Mouse (Mus musculus) heart, postnatal 25 days (tissue): ENCODE measurements around the gene Tor1b. TPM values are rescaled to one million over a fixed set of nuclear protein-coding genes. Genes with fewer than 3 reads are reported as not detected.

Experiments
- DNase-seq: peaks from one replicate; pipeline ENCODE4 v3.0.0; 2022; ENCODE audit warnings: low spot score
- intact Hi-C: fragments of 180-260 bp; cut with DNase I; formaldehyde crosslinking; loops from one replicate; pipeline ENCODE4 v1.15.1; 2025
- total RNA-seq, 2 experiments: library from RNA; stranded (reverse); gene quantifications; 2 replicates each; pipeline ENCODE4 v1.2.3; 2021

The Tor1b gene
- total RNA-seq, 2 experiments from 2014 or later = 22.8 to 25.6 TPM

DNA sequence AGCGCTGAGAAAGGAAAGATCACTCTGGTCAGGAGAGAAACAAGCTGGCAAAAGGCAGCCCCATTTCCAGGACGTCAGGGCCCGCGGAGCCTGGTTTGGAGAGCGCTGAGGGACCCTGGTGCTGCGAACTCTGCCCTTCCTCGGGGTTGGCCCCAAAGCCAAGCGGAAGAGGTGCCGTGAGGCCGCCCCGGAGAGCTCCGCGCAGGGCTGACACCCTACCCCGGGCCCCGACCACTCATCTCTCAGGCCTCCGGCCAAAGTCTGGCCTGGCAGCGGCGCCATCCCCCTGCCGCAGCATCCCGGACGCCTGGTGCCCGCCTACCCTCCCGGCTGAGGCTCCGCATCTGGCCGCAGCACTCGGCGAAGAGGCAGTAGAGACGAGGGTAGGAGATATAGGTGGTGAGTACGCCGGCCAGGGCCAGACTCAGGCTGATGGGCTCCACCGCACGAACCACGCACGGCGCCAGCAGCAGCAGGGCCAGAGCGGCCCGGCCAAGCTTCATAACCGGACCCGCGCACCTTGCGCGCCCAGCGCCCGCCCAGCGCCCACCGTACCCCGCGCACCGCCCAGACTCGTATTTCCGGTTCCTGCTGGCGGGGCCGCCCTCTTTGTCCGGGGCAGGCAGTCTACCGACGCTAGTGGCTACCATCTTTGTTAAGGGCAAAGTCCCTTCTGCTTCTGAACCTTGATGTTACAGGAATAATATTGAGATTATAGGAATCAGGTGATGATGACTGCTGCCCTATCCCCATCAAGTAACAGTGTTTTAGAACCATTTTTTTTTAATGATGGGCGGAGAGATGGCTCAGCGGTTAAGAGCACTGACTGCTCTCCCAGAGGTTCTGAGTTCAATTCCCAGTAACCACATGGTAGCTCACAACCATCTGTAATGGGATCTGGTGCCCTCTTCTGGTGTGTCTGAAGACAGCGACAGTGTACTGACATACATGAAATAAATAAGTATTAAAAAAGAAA lies 14.9 kb downstream of the Tor1b start, which contains the start of gene Tor1a:
Gene Tor1a, minus strand, starts transcription at position 582 of the 976 bp plus-strand sequence.
- intact Hi-C loops = loop anchor here (1.0 kb wide), 1 partner anchor 13 kb away; no protein-coding TSS in a partner anchor
- DNase-seq = peak; percentile 75

DNA sequence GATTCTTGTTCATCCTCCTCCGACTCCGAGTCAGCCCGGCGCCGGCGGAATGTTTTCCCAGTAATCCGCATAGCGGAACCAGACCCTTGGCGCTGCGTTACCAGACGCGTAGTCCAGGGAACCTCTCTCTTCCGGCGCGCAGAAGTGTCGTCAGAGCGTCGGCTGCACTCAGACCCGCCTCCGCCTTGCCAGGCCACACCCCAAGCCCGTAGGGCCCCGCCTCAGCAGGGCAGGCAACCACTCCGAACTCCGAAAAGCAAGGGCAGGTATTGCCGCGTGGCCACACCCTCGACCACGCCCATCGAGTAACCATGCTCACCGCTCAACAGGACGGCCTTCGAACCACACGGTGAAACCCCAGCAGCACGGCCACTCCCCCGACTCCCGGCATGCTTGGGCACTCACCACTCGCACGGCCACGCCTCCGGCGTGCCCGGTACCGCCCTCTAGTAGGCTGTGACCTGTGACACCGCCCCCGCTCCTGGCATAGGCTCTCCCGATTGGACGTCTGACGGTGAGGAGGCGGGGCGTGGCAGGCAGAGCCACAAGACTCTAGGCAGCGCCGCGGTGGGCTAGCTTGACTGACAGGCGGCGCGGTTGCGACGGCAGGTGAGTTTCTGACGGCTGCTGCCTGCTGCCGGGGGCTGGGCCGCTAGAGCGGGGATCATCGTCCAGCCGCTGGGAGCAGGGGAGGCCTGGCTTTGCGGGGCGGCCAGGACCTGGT lies 29.2 kb downstream of the Tor1b start, which contains the start of the genes BC005624 and Usp20:
Gene BC005624, minus strand, starts transcription at position 412 of the 724 bp plus-strand sequence.
Gene Usp20, plus strand, starts transcription at position 490 of the 724 bp plus-strand sequence.
- intact Hi-C loops = no loop called here

DNA sequence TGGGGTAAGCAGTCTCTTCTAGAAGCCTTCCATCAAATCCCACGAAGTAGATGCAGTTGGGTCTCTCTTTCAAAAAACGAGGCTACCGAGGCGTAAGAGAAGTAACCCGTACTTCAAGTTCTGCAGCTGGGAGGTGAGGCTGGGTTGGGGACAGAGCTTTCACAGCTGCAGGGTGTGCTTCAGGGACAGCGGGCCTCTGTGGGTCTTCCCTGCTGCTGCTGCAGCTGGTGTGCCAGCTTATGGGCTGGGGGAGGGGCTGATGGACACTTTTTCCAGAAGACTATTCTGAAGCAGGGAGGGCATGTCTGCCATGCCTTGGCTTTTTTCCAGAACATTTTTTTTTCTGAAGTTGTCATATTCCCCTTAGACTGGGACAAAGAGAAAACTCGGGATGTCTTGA lies 30.3 kb downstream of the Tor1b start:
- intact Hi-C loops = no loop called here
- DNase-seq = no peak

More for the DNA sequence above, 29.2 kb downstream of the Tor1b start, which contains the start of the genes BC005624 and Usp20:
- peak; percentile 99 for DNase-seq

DNA sequence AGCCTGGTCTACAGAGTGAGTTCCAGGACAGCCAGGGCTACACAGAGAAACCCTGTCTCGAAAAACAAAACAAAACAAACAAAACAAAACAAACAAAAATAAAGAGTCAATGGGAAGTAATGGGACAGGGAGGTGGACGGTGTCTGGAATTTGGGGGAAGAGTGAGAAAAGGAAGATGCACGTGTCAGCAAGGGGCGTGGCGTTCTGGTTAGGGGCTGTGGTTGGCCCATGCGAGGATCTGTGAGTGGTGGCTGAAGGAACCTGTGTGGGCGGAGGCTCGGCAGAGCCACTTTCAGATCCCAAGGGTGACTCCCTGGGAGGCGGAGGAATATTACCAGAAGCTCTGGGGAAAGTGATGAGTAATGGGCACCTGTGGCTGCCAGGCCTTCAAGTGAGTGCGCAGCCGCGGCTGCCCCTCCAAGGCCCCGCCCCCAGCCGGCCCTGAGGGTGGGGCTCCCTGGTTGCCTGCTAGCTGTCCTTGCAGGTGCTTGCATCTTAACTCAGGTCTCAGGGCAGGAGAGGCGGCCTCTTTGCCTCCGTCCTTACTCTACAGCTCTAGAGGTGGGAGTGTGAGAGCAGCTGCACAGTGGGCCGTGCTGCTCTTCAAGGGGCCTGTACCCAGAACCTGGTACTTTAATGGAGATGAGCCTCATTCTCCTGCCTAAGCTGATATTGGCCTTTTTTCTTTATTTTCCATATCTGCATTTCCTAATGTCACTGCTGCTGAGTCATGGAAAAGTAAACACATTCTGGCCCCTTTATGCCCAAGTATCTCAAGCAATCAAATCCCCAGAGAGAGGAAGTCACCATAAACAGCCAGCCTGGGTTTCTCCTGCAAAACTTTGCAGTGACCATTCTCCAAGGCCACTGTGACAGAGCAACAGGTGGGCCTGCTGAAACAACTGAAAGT lies 32.6 kb downstream of the Tor1b start:
- intact Hi-C loops = no loop called here
- no peak for DNase-seq

DNA sequence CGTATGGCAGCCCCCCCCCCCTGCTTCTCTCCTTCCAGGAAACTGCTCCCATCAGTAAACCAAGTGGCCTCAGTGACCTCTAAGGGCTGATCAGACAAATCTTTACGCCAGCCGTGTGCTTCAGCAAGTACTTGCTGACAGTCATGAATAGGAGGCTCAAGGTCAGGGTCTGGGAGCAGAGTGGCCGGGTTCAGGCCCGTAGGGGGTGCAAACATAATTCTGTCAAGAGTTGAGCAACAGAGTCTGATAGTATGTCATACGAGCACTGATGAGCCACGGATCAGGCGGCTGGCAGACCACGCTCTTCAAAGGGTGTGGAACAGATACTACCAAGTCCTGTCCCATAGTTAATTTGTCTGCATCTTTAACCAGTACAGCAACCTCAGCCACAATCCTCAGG lies 37.5 kb downstream of the Tor1b start:
- DNase-seq = no peak
- intact Hi-C loops = no loop called here

DNA sequence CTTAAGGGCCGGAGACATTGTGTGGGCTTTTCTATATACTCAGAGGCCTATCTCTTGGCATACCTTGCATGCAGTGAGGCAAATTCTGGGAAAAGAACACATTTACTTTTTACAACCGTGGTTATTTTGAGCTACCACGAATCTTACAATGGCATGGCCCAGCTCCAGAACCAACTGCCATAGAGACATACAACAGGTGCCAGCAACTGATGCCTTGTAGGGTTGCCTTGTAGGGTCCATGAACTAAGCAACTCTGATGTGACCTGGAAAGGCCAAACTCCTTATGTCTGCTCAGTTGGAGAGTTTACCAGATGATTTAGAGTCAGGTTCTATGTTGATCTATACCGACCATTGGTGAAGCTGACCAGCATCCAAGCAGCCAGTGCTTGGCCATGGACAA lies 42.1 kb downstream of the Tor1b start:
- intact Hi-C loops = no loop called here
- DNase-seq = no peak

DNA sequence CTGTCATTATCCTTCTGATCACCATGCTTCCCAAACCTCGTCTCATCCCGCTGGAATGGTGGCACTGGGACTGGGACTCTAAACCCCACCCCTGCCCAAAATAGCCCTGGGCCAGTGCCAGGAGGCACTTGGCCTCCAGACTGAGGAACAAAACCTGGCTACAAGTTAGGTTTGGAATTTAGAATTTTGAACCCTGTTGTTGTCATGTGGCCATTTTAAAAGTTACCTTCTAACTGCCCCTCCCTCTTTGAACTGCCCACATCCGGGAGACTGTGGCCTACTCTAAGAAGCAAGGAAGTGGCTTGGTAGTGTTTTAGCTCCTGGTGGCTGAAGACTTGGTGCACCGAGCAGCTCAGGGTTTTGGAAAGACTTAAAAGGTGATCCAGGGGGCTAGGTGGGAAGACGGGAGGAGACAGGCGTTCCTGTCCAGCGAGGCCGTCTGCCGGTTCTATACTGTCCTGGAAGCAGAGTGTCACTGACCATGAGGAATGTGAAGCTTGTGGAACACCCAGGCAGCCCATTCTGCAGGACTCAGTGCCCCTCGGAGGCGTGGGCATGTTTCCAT lies 42.8 kb downstream of the Tor1b start:
- intact Hi-C loops = no loop called here
- DNase-seq = peak; percentile 22

DNA sequence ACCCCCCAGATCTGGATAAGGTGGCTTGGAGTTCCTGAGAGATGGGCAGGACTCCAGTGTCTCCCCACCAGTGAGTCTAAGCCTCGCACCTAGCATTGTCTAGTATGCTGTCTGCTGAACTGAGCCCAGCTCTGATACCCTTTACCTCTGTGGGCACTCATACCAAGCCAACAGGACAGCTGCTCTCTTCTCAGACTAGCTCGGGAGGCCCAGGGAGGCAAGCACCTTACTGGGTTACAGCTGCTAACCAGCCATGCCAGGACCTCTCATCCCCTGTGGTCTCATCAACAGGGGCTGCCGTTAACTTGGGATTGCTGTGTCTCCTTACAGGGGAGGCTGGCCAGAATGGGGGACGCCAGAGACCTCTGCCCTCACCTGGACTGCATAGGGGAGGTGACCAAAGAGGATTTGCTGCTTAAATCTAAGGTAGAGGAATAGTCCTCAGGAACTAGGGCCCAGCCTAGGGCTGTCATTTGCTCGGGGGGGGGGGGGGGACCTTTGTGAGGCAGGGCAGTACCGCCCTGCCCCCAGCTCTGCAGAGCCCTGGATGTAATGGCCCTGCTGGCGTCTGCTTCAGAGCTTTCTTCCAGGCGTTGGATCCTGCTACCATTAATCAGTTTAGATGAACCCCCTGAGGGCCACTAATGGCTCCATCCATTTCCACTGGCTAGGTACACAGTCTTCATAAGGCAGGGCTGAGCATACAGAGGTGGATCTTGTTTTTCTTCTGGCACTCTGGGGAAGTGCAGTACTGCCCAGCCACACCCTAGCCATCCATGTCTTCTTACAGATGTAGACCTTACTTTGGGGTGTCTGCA lies 45.9 kb downstream of the Tor1b start:
- intact Hi-C loops = no loop called here
- DNase-seq = no peak

DNA sequence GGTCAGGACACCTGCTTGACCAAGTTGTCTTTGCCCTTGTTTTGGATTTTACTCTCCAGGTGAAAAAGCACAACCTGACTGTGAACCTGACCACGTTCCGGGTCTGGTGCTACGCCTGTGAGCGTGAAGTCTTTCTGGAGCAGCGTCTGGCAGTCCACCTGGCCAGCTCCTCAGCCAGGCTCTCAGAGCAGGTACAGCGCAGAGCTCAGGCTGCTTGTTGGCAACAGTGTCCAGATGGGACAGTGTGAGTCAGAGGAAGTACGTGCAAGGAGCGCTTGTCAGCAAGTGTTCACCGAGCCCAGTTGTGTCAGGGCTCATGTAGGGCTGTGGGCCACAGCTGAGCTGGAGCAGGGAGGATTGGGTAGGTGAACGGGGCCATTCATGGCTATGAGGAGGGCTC lies 50.1 kb downstream of the Tor1b start:
- intact Hi-C loops = no loop called here
- DNase-seq = no peak

DNA sequence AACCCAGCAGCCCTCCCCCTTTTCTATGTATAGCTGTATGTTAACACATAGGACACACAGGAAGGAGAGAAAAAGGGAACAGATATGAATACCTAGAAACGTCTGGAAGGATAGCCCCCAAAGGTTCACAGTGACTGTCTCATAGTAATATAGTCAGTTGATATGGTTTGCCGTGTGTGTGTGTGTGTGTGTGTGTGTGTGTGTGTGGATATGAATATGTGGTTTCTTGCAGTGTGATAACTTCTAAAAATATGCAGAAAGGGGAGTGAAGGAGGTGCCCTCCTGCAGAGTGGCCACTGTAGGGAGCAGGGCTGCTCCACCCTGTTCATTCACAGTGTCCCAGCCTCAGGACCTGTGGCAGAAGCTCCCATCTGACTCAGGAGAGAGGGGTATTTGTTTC lies 52.7 kb downstream of the Tor1b start:
- no peak for DNase-seq
- intact Hi-C loops = no loop called here

DNA sequence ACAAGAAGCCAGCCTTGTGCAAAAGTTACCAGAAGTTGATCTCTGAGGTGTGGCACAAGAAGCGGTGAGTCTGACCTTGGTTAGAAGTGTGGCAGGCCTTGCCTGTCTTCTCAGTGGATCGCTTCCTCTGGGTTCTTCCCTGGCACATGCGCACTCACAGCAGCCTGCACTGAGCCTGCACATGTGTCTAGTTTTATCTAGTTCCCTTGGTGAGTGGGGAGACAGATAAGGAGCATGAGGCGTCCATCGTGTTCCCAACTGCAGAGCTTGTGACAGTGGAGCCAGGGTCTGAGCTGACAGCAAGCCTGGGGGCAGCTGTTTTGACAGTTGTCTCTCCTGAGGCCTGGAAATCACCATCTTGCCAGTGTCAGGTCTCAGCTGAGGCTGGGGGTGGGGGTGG lies 53.7 kb downstream of the Tor1b start:
- DNase-seq = peak; percentile 35

DNA sequence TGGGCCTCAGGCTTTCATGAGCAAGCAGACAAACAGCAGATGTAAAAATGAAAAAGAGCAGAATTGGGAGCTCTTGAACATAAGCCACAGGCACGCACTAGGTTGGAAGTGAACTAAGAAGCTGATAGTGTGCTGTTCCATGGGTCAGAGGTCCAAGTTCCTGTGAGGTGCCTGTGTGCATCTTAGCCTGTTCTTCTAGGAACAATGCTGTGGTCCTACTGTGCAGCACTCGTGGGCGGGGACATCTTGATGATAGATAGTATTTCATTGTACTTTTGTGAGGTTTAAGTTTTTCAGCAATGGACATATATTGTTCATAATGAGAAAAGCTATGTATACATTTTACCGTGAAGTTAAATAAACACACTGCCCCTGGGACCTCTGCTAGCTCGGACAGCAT lies 54.4 kb downstream of the Tor1b start:
- DNase-seq = no peak
- intact Hi-C loops = no loop called here

More for the DNA sequence above, 53.7 kb downstream of the Tor1b start:
- intact Hi-C loops = no loop called here

Other genes with a start within 250 kb of the Tor1b start
- under 1 TPM; 0.26 to 0.70 TPM for gene 1700001O22Rik, start 149.3 kb upstream of the Tor1b start, total RNA-seq
- gene Ntmt1, start 145.1 kb upstream of the Tor1b start, total RNA-seq = 10 to 100 TPM; 30.6 to 31.1 TPM
- gene Asb6, start 122.6 kb upstream of the Tor1b start, total RNA-seq = 1 to 10 TPM; 9.3 to 9.5 TPM
- gene Prrx2, start 118.0 kb upstream of the Tor1b start, total RNA-seq = 1 to 10 TPM in 1 of 2 experiments, under 1 TPM in 1; 0.61 to 1.9 TPM
- 1 to 10 TPM; 2.3 to 2.7 TPM for gene Ptges, start 23.1 kb upstream of the Tor1b start, total RNA-seq
- gene Tor1a, start 15.0 kb downstream of the Tor1b start, total RNA-seq = 10 to 100 TPM; 11.2 to 12.2 TPM
- 10 to 100 TPM; 18.7 to 19.1 TPM for gene BC005624, start 29.2 kb downstream of the Tor1b start, total RNA-seq
- 10 to 100 TPM; 49.4 to 55.3 TPM for gene Usp20, start 29.3 kb downstream of the Tor1b start, total RNA-seq
- 10 to 100 TPM; 50.0 to 53.4 TPM for gene Fnbp1, start 189.0 kb downstream of the Tor1b start, total RNA-seq
- 10 to 100 TPM; 33.1 to 35.1 TPM for gene Gpr107, start 199.4 kb downstream of the Tor1b start, total RNA-seq